Mouse (Mus musculus) hindbrain, embryonic 15.5 days (tissue): ENCODE measurements around the gene Gm13539. TPM values are rescaled to one million over a fixed set of nuclear protein-coding genes. Genes with fewer than 3 reads are reported as not detected.
"Not testable (repeated sequence)": the region's sequence is repeated elsewhere in the genome, so short reads cannot be mapped to it uniquely, and the experiment has no call there.

Experiments
- ATAC-seq: fragments of 200-750 bp; cut with Nextera tagmentation; 2 replicates; pipeline ENCODE4 v1.8.0; 2017; ENCODE audit warnings: low read depth, moderate number of reproducible peaks, moderate TSS enrichment; ENCODE audit not compliant: low FRiP score
- H3K27ac ChIP-seq: fragments of 300-500 bp; sonication (generic); replicated peaks from 2 replicates; pipeline ENCODE4 v1.5.1; 2015; ENCODE audit warnings: mild to moderate bottlenecking, inconsistent platforms
- H3K27me3 ChIP-seq: fragments of 300-500 bp; sonication (generic); 2 replicates; pipeline ENCODE4 v1.6.1; 2015; ENCODE audit warnings: control low read depth, inconsistent platforms
- H3K36me3 ChIP-seq: fragments of 300-500 bp; sonication (generic); 2 replicates; pipeline ENCODE4 v1.6.1; 2015; ENCODE audit warnings: control low read depth, inconsistent platforms
- H3K4me1 ChIP-seq: fragments of 300-500 bp; sonication (generic); replicated peaks from 2 replicates; pipeline ENCODE4 v1.6.1; 2015; ENCODE audit warnings: control low read depth, inconsistent platforms
- H3K4me2 ChIP-seq: fragments of 300-500 bp; sonication (generic); 2 replicates; pipeline ENCODE4 v1.6.1; 2015; ENCODE audit warnings: moderate library complexity, mild to moderate bottlenecking, inconsistent platforms
- H3K4me3 ChIP-seq: fragments of 300-500 bp; sonication (generic); 2 replicates; pipeline ENCODE4 v1.5.1; 2015; ENCODE audit warnings: mild to moderate bottlenecking, inconsistent platforms
- H3K9ac ChIP-seq: fragments of 300-500 bp; sonication (generic); 2 replicates; pipeline ENCODE4 v1.6.1; 2015; ENCODE audit warnings: inconsistent platforms
- H3K9me3 ChIP-seq: fragments of 300-500 bp; sonication (generic); 2 replicates; pipeline ENCODE4 v1.6.1; 2016; ENCODE audit warnings: control low read depth, inconsistent platforms
- WGBS: fragments of 180-500 bp; shearing (Covaris S2); methylation state at CpG from one replicate; pipeline ENCODE4 v1.1.7; 2015; 5-methylcytosine and 5-hydroxymethylcytosine counted together
- polyA plus RNA-seq: library from polyadenylated mRNA; unstranded; fragments of >200 nt; fragmentation: Nextera tagmentation; extraction: Ambion mirVana; gene quantifications from 2 replicates; pipeline ENCODE4 v1.2.1, GENCODE M21; 2015

Gm13539 gene
- not detected in 2 replicates for polyA plus RNA-seq

GRCm38 (mm10) chr2:25781957-25782356, at the start of gene Gm13539:
Gm13539 (plus strand) TSS chr2:25782257.
- no peaks in the 10 kb centered on the region for H3K9me3 ChIP-seq
- H3K4me1 ChIP-seq = no peaks in the 10 kb centered on the region
- WGBS = 88% methylated on average over 3 of the region's 3 CpGs
- H3K27me3 ChIP-seq = no peaks in the 10 kb centered on the region
- H3K4me3 ChIP-seq = no peak within 1 kb of the TSS
- ATAC-seq = no peak
- no peak within 1 kb of the TSS for H3K9ac ChIP-seq
- no peak within 1 kb of the TSS for H3K27ac ChIP-seq
- H3K36me3 ChIP-seq = no peaks in the 10 kb centered on the region
- no peak within 1 kb of the TSS for H3K4me2 ChIP-seq

DNA sequence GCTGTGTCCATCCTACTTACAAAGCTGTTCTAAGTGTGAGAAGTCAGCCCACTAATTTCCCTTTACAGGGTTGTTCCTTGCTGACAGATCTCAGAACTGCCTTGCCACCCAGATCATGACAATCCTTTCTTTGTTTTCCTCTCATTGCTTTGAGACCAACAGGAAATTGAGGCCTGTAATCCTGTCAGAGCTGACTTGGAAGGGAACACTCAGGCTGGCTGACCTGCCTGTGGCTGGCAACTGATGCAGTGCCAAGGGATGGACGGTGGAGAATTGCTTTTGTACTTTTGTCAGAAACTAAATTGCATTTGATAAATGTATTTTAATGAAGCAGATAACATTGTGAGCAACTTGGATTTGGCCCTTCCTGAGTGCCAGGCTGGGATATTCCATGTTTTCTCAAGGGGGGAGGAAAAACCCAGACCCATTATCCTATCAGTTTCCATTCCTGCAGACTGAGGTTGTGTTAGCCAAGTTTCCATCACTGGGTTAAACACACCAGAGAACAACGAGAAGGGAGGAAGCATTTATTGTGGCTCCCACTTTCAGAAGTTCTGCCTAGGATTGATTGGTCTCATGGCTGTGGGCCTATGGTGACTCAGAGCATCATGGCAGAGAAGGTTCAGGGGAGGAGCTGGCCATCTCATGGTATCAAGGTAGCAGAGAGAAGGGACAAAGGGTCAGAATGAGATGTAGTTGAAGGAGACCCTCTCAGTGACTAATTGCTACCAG, 48.7 kb upstream of the Gm13539 start:
- ATAC-seq = no peak
- Histone ChIP-seq H3K9ac (no peak overlapping the region), H3K9me3 (no peaks in the 10 kb centered on the region), H3K4me3 (no peak overlapping the region), H3K36me3 (no peaks in the 10 kb centered on the region), H3K27ac (no peak overlapping the region), H3K4me1 (no peaks in the 10 kb centered on the region), H3K27me3 (no peaks in the 10 kb centered on the region), H3K4me2 (no peak overlapping the region)
- WGBS = 53% methylated on average over 2 of the region's 2 CpGs

DNA sequence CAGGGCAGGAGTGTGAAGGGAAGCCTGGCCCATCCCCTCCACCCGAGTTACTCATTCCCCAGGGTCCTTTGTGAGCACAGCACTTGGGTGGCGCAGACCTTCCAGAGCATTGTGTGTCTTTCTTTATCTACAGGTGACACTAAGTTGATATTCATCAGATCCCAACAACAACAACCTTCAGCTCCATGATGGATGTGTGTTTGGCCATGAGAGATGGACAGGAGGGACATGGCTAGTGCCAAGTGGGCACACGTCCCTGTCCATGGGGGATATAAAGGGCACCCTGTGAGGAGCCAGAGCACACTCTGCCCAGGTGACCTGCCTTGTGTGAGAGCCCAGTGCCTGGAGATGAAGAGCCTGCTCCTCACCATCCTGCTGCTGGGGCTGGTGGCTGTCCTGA, 45.3 kb upstream of the Gm13539 start, which contains the start of gene Obp2b:
Gene Obp2b, plus strand, starts transcription at position 301 of the 400 bp plus-strand sequence.
- H3K9ac ChIP-seq, H3K27me3 ChIP-seq, H3K36me3 ChIP-seq, H3K4me3 ChIP-seq, H3K27ac ChIP-seq, H3K4me2 ChIP-seq, H3K9me3 ChIP-seq, ATAC-seq, H3K4me1 ChIP-seq: not testable (repeated sequence)
- WGBS = 75% methylated on average over 3 of the region's 3 CpGs

GRCm38 (mm10) chr2:25741671-25742070, 40.4 kb upstream of the Gm13539 start:
- Histone ChIP-seq H3K27ac (no peak overlapping the region), H3K27me3 (no peaks in the 10 kb centered on the region), H3K36me3 (no peaks in the 10 kb centered on the region), H3K4me1 (no peaks in the 10 kb centered on the region), H3K4me2 (no peak overlapping the region), H3K9me3 (no peaks in the 10 kb centered on the region), H3K4me3 (no peak overlapping the region), H3K9ac (no peak overlapping the region)
- no peak for ATAC-seq
- WGBS = 66% methylated on average over 1 of the region's 1 CpGs

DNA sequence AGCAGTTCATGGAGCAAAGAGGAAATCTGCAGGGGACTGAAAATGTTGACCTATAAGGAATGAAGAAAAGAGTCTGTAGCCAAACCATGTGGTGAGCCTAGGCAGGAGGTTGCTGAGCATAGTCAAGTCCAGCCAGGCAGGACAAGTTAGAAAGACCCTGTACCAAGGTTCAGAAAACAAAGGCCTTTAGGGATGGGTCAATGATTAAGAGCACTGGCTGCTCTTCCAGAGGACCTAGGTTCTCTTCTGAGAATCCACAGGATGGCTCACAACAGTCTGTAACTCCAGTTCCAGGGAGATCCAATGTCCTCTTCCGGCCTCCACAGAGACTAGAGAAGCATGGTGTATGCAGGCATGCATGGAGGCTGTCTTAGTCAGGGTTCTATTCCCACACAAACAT, 27.9 kb upstream of the Gm13539 start:
- 91% methylated on average over 1 of the region's 1 CpGs for WGBS
- no peak overlapping the region for H3K9ac ChIP-seq
- no peak for ATAC-seq

GRCm38 (mm10) chr2:25758064-25758625, 23.9 kb upstream of the Gm13539 start:
- WGBS = 57% methylated on average over 4 of the region's 4 CpGs
- H3K4me2 ChIP-seq = no peak overlapping the region
- H3K9me3 ChIP-seq = no peaks in the 10 kb centered on the region
- no peak overlapping the region for H3K9ac ChIP-seq
- H3K36me3 ChIP-seq = no peaks in the 10 kb centered on the region
- H3K27me3 ChIP-seq = no peaks in the 10 kb centered on the region
- no peak for ATAC-seq
- H3K27ac ChIP-seq = no peak overlapping the region
- no peak overlapping the region for H3K4me3 ChIP-seq
- H3K4me1 ChIP-seq = no peaks in the 10 kb centered on the region

More for the DNA sequence above, 27.9 kb upstream of the Gm13539 start:
- Histone ChIP-seq H3K4me2 (no peak overlapping the region), H3K4me1 (no peaks in the 10 kb centered on the region), H3K4me3 (no peak overlapping the region), H3K36me3 (no peaks in the 10 kb centered on the region), H3K27me3 (no peaks in the 10 kb centered on the region), H3K27ac (no peak overlapping the region), H3K9me3 (no peaks in the 10 kb centered on the region)

GRCm38 (mm10) chr2:25765269-25765668, 16.8 kb upstream of the Gm13539 start, which contains the start of gene Lcn3:
Lcn3 (plus strand) TSS chr2:25765569.
- no peak within 1 kb of the TSS for H3K4me3 ChIP-seq
- WGBS = 45% methylated on average over 2 of the region's 2 CpGs
- no peak for ATAC-seq

GRCm38 (mm10) chr2:25767764-25768163, 14.3 kb upstream of the Gm13539 start:
- no peak overlapping the region for H3K4me2 ChIP-seq
- H3K9me3 ChIP-seq = no peaks in the 10 kb centered on the region
- no peak overlapping the region for H3K9ac ChIP-seq
- no peaks in the 10 kb centered on the region for H3K4me1 ChIP-seq
- no peaks in the 10 kb centered on the region for H3K27me3 ChIP-seq
- 83% methylated on average over 4 of the region's 4 CpGs for WGBS
- no peak overlapping the region for H3K4me3 ChIP-seq
- H3K27ac ChIP-seq = no peak overlapping the region
- H3K36me3 ChIP-seq = no peaks in the 10 kb centered on the region
- no peak for ATAC-seq

More at GRCm38 (mm10) chr2:25765269-25765668, 16.8 kb upstream of the Gm13539 start, which contains the start of gene Lcn3:
- H3K9me3 ChIP-seq = no peaks in the 10 kb centered on the region
- no peaks in the 10 kb centered on the region for H3K36me3 ChIP-seq
- no peak within 1 kb of the TSS for H3K27ac ChIP-seq
- no peaks in the 10 kb centered on the region for H3K27me3 ChIP-seq
- H3K9ac ChIP-seq = no peak within 1 kb of the TSS
- H3K4me2 ChIP-seq = no peak within 1 kb of the TSS
- H3K4me1 ChIP-seq = no peaks in the 10 kb centered on the region

- H3K27me3 ChIP-seq = no peaks in the 10 kb centered on the region
- no peak overlapping the region for H3K4me3 ChIP-seq
- H3K4me1 ChIP-seq = no peaks in the 10 kb centered on the region
- no peaks in the 10 kb centered on the region for H3K9me3 ChIP-seq
- no peak overlapping the region for H3K27ac ChIP-seq
- 90% methylated on average over 2 of the region's 2 CpGs for WGBS
- H3K36me3 ChIP-seq = no peaks in the 10 kb centered on the region
- ATAC-seq = no peak
- no peak overlapping the region for H3K4me2 ChIP-seq
- H3K9ac ChIP-seq = no peak overlapping the region
Measured at GRCm38 (mm10) chr2:25773507-25773906, 8.6 kb upstream of the Gm13539 start.

- no peaks in the 10 kb centered on the region for H3K4me1 ChIP-seq
- H3K27me3 ChIP-seq = no peaks in the 10 kb centered on the region
- H3K9ac ChIP-seq = no peak overlapping the region
- ATAC-seq = no peak
- H3K27ac ChIP-seq = no peak overlapping the region
- H3K9me3 ChIP-seq = no peaks in the 10 kb centered on the region
- no peaks in the 10 kb centered on the region for H3K36me3 ChIP-seq
- H3K4me3 ChIP-seq = no peak overlapping the region
- WGBS = 83% methylated on average over 2 of the region's 2 CpGs
- H3K4me2 ChIP-seq = no peak overlapping the region
Measured at GRCm38 (mm10) chr2:25774640-25775039, 7.4 kb upstream of the Gm13539 start.

GRCm38 (mm10) chr2:25775991-25776390, 6.1 kb upstream of the Gm13539 start:
- 79% methylated on average over 3 of the region's 3 CpGs for WGBS
- Histone ChIP-seq H3K4me2 (no peak overlapping the region), H3K27me3 (no peaks in the 10 kb centered on the region), H3K4me1 (no peaks in the 10 kb centered on the region), H3K9ac (no peak overlapping the region), H3K9me3 (no peaks in the 10 kb centered on the region), H3K4me3 (no peak overlapping the region), H3K36me3 (no peaks in the 10 kb centered on the region), H3K27ac (no peak overlapping the region)
- ATAC-seq = no peak

DNA sequence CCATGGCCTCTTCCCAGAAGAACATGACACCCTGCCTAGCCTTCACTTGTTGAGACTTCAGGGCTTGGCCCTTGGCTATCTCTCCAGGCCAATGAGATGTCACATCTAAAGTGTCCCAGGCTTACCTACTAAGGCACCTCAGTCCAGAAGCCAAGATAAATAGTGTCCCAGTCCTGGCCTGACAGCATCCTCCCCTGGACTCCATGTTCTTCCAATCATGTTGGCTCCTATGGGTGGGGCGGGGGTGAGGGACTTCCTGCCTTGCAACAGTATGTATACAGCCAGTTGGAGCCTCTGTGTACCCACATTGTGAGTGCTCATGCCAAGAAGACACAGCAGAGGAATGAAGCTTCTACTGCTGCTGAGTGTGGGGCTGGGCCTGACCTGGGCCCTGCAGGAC, 5.3 kb upstream of the Gm13539 start, which contains the start of gene Lcn11:
Gene Lcn11, plus strand, starts transcription at position 301 of the 400 bp plus-strand sequence.
- H3K9ac ChIP-seq = no peak within 1 kb of the TSS
- H3K4me2 ChIP-seq = no peak within 1 kb of the TSS
- H3K36me3 ChIP-seq = no peaks in the 10 kb centered on the region
- H3K9me3 ChIP-seq = no peaks in the 10 kb centered on the region
- no peak for ATAC-seq
- 100% methylated on average over 1 of the region's 1 CpGs for WGBS
- no peak within 1 kb of the TSS for H3K4me3 ChIP-seq
- no peaks in the 10 kb centered on the region for H3K27me3 ChIP-seq
- H3K4me1 ChIP-seq = no peaks in the 10 kb centered on the region
- H3K27ac ChIP-seq = no peak within 1 kb of the TSS
